Mouse (Mus musculus): ENCODE measurements around the gene Rptor.
A peak's percentile ranks its signal among the peaks of the same experiment; 100 is the strongest.

Gene Rptor

DNA sequence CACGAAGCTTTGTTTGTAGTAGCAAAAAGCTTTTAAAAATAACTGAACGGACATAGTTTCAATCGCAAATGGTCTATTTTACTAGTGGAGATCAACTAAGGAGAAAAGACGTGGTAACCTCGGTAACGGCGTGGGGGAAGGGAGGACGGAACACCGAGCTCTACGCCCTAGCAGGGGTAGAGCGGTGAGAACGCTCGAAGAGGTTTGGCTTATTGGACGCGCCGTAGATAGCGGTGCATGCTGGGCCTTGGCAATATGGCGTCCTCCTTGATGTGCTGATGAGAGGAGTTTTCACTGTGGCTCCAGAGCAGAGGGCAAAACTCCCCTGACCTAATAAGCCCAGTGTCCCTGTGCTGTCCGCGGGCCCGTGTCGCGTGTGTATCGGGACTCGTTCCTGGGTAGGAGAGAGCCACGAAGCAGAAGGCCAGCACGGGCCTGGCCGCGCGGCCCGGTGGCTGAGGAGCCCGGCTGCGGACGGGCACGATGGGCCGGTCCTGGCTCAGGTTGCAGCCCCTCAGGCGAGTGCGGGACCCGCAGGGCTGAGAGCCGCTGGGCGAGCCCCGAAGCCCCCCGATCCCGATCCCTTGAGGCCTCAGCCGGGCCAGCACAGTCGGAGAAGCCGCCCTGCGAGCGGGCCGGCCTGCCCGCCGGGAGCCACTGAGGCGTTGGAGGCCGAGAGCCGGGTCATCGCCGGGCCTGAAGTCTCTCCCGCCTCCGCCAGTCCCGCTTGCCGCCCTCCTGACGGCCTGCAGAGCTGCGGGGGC, at the start of gene Rptor:
Rptor (plus strand) TSS at position 143 of the 764 bp plus-strand sequence.
- DNase-seq (ENCODE audit: low read depth, low spot score) = peak; percentile 96

GRCm38 (mm10) chr11:119554706-119555105, 48.0 kb upstream of the Rptor start:
- DNase-seq (ENCODE audit: low read depth, low spot score) = no peak

DNA sequence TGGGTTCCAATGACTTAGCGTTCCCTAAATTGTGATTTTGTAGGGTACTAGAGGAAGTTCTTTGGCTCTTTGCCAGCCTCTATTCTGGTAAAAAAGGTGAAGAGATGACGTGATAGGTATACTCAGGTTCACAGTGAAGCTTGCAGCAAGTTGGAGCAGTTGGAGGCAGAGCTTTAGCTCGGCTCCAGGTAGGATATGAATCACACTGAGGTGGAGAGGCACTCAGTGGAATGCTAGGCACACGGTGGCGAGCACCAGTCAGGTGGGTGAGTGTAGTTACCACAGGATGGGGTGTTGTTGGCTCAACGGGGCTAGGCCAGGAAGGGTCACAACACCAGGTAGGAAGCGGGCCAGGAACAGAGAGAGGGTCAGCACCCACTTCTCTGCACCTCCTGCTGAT, 47.5 kb upstream of the Rptor start:
- DNase-seq (ENCODE audit: low read depth, low spot score) = no peak

- DNase-seq (ENCODE audit: low read depth, low spot score) = no peak
Measured at GRCm38 (mm10) chr11:119557940-119558869, 44.5 kb upstream of the Rptor start.

GRCm38 (mm10) chr11:119558870-119559610, 43.7 kb upstream of the Rptor start:
- no peak for DNase-seq (ENCODE audit: low read depth, low spot score)

DNA sequence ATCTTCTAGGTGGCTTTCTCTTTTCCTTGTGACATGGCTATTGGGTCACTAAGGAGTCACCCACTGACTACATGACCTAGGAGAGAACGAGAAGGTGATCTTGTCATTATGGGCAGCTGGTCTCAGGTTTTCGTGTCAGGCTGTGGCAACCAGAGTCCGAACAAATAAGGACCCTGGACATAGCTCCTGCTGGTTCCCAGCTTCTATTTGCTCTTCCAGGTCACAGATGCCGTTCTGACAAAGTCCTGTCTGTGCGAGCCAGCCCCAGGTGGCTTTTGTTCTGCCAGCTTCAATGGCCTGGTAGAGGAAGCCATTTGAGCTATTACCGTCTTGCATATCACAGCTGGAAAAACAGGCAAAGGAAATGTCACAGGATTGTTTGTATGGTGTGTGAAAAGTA, 40.4 kb upstream of the Rptor start:
- DNase-seq (ENCODE audit: low read depth, low spot score) = no peak

- no peak for DNase-seq (ENCODE audit: low read depth, low spot score)
Measured at GRCm38 (mm10) chr11:119563166-119563565, 39.5 kb upstream of the Rptor start.

- DNase-seq (ENCODE audit: low read depth, low spot score) = no peak
Measured at GRCm38 (mm10) chr11:119564383-119564782, 38.3 kb upstream of the Rptor start.

- DNase-seq (ENCODE audit: low read depth, low spot score) = no peak
Measured at GRCm38 (mm10) chr11:119565021-119565420, 37.7 kb upstream of the Rptor start.

DNA sequence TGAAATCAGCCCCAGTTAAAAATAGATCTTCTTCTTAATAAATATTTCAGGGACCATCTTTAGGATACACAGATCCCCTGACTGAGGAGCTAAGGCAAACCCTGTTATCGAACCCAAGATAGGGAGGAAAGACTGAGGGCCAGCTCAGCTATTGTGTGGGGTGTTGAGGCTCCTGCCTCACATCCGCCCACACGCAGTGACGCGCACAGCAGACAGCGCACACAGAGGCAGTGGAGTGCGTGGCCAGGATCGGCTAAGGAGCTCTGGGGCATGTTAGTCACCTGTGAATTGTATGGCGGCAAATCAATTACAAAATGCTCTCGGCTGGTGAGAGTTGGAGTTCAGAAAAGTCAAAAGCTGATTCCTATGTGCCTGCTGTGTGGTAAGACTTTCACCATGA, 37.0 kb upstream of the Rptor start:
- peak; percentile 34 for DNase-seq (ENCODE audit: low read depth, low spot score)

DNA sequence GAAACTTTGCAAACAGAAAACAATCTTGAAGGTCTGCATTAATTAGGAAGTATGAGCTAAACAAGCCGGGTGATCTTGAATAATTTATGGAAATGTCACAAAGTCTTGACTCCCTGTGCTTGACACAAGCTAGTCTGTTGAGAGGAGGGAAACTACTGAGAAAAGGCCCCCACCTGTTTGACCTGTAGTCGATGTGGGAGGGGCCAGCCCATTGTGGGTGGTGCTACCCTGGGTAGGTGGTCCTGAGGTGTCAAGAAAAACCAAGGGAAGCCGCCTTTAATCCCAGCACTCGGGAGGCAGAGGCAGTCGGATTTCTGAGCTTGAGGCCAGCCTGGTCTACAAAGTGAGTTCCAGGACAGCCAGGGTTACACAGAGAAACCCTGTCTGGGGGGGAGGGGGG, 36.5 kb upstream of the Rptor start:
- peak; percentile 26 for DNase-seq (ENCODE audit: low read depth, low spot score)

GRCm38 (mm10) chr11:119572316-119573010, 30.2 kb upstream of the Rptor start:
- no peak for DNase-seq (ENCODE audit: low read depth, low spot score)

GRCm38 (mm10) chr11:119576855-119577254, 25.9 kb upstream of the Rptor start:
- no peak for DNase-seq (ENCODE audit: low read depth, low spot score)

GRCm38 (mm10) chr11:119577721-119578120, 25.0 kb upstream of the Rptor start:
- DNase-seq (ENCODE audit: low read depth, low spot score) = no peak

DNA sequence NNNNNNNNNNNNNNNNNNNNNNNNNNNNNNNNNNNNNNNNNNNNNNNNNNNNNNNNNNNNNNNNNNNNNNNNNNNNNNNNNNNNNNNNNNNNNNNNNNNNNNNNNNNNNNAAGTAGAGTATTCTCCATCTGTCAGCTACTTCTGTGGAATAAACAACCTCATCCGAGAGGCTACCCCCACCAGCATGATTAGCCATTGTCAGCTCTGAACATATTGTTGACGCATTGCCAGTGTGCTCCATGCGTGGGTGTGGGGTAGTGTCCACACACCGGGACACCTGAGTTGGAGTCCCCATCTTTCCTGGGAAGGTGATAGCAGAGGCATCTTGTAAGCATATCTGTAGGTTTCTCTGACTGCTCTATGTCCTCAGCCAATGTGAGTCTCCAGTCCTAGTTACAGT, 16.2 kb upstream of the Rptor start:
- DNase-seq (ENCODE audit: low read depth, low spot score) = no peak

- no peak for DNase-seq (ENCODE audit: low read depth, low spot score)
Measured at GRCm38 (mm10) chr11:119587112-119587511, 15.6 kb upstream of the Rptor start.

DNA sequence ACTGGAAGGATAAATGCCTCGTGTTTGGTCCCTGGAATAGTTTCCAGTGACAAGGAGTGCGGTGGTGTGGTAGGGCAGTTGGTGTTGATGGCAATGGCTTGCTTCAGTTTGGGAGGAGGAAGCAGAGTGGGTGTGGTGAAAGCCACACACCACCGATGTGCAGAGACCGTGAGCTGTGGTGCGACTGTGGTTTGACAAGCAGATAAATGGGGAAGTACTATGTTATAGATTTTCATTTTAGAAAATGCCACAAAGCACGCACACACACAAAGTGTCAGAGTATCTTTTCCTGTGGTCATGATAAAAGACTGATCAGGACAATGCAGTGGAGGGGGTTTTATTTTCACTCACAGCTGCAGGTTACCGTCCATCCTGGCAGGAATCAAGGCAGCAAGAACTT, 13.5 kb upstream of the Rptor start:
- DNase-seq (ENCODE audit: low read depth, low spot score) = no peak

- DNase-seq (ENCODE audit: low read depth, low spot score) = no peak
Measured at GRCm38 (mm10) chr11:119593966-119594365, 8.7 kb upstream of the Rptor start.

DNA sequence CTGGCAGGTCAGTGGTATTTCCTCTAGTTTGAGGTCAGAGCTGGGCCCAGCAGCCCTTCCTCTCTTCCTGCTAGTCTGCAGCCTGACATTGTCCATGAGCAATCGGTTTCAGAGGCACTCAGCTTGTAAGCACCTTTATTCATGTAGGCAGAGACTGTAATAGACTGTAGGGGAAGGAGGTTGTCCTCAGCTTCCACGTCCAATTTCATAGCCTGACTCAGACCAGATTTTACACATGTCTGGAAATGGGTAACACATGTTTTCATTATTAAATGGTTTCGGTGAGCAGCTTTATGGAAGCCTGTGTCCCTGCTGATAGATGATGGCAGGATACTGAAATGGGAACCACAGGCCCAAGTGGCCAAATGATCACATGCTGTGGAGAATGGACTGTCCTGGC, 3.8 kb upstream of the Rptor start:
- DNase-seq (ENCODE audit: low read depth, low spot score) = no peak

- no peak for DNase-seq (ENCODE audit: low read depth, low spot score)
Measured at GRCm38 (mm10) chr11:119600286-119600685, 2.4 kb upstream of the Rptor start.

- DNase-seq (ENCODE audit: low read depth, low spot score) = no peak
Measured at GRCm38 (mm10) chr11:119602177-119602700, 466 bp upstream of the Rptor start.
